Mouse (Mus musculus) embryonic fibroblast, embryonic 13.5 days (primary cell): ENCODE measurements around the gene Shroom3.
A peak's percentile ranks its signal among the peaks of the same experiment; 100 is the strongest.

Experiments used
- CTCF ChIP-seq: IDR thresholded peaks from 2 replicates; pipeline ENCODE4 v1.5.1; 2011; ENCODE audit warnings: mild to moderate bottlenecking, control low read depth, low read length, moderate library complexity, borderline replicate concordance; ENCODE audit not compliant: insufficient read depth
- POLR2A ChIP-seq: IDR thresholded peaks from 2 replicates; pipeline ENCODE4 v1.6.1; 2011; ENCODE audit warnings: low read depth, mild to moderate bottlenecking, control low read depth, low read length, moderate library complexity

DNA sequence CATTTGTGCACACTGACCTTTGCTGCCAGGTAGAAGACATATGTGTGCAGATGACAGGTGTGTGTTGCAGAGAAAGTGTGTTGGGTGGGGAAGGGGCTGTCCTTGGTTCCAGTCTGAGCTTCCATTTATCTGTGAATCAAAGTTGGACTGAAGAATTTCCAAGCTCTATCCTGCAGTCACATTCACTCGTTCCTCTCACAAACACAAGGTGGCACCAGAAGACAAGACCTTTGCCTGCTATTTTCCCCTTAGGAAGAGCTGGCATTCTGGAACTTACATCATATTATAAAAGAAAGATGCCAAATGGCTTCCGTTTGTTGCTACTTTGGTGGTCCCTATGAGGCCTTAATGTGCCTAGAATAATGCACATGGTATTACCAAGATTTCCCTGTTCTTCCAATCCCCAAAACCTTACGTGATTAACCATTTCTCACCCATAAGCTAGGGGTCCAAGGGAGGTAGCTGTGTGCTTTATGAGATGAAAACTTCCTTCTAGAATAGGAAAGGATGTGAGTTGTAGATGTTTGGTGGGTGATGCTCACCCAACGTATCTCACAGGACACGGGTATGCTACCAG is 45.1 kb downstream of the Shroom3 start:
- TF ChIP-seq POLR2A: no peak
- peak; percentile 17; the same call in 1 of the 2 replicates for TF ChIP-seq CTCF
